9 mouse cellular contexts compared by ENCODE assay signal in the genomic region with DNA sequence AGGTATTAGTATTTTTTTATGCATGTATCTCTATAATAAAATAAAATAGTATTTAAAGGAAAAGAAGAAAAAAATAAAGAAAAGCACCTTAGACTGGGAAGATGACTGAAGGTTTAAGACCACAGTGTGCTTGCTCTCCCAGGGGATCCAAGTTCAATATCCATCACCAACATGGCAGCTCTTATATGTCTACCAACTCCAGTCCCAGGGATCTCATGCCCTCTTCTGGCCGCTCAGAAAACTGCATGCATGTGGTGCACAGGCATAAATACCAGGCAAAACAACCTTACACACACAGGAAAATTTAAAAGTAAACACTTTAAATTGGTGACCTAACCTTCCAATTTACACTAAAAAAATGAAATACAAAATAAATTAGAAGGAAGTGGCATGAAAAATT.
DNase-seq lines count a peak whose midpoint lies in the region; ATAC-seq and TF ChIP-seq lines count a peak whose summit lies in the region.
"Had no signal": no experiment of that assay in that cellular context is flagged by ENCODE, and none has a peak within 500 bp of the region (broad histone marks: within the 10 kb centered on the region; RNA-seq: fewer than 3 reads in every experiment).

No protein-coding gene starts in this region.

- no peak overlapping the region for H3K4me3 ChIP-seq in cerebellum, adult 2 months (replicated peaks; ENCODE audit: insufficient read depth, low read depth, low read length)
- no peak overlapping the region for H3K4me3 ChIP-seq in midbrain, embryonic 14.5 days (replicated peaks; ENCODE audit: low read depth, low read length)
- no peak overlapping the region for H3K4me3 ChIP-seq in midbrain, embryonic 16.5 days (ENCODE audit: low read depth, low read length)
- H3K4me3 ChIP-seq: liver, embryonic 13.5 days had no signal

- no peaks in the 10 kb centered on the region for H3K4me1 ChIP-seq in cerebellum, adult 2 months (ENCODE audit: control insufficient read depth, insufficient read depth, low read length)
- H3K4me1 ChIP-seq in midbrain, embryonic 14.5 days (ENCODE audit: control insufficient read depth, insufficient read depth, low read length) = no peaks in the 10 kb centered on the region
- H3K4me1 ChIP-seq in midbrain, embryonic 16.5 days (ENCODE audit: control insufficient read depth, insufficient read depth, low read length) = no peaks in the 10 kb centered on the region
- H3K4me1 ChIP-seq: liver, embryonic 13.5 days had no signal

- no peak overlapping the region for H3K27ac ChIP-seq in cerebellum, adult 2 months (ENCODE audit: insufficient read depth, low read length)
- H3K27ac ChIP-seq in midbrain, embryonic 14.5 days (replicated peaks; ENCODE audit: low read depth, low read length) = no peak overlapping the region
- no peak overlapping the region for H3K27ac ChIP-seq in midbrain, embryonic 16.5 days (ENCODE audit: low read length)
- H3K27ac ChIP-seq: liver, embryonic 13.5 days had no signal

- no peaks in the 10 kb centered on the region for H3K27me3 ChIP-seq in cerebellum, adult 2 months (ENCODE audit: control insufficient read depth, insufficient read depth, low read length)
- no peaks in the 10 kb centered on the region for H3K27me3 ChIP-seq in midbrain, embryonic 14.5 days (ENCODE audit: control insufficient read depth, insufficient read depth, low read length)
- H3K27me3 ChIP-seq in midbrain, embryonic 16.5 days (ENCODE audit: control insufficient read depth, insufficient read depth, low read depth, low read length) = no peaks in the 10 kb centered on the region
- H3K27me3 ChIP-seq: liver, embryonic 13.5 days had no signal

- 10% methylated on average over 1 of the region's 1 CpGs for WGBS in cerebellum, adult 2 months
- WGBS in midbrain, embryonic 14.5 days = 8% methylated on average over 1 of the region's 1 CpGs
- WGBS in midbrain, embryonic 16.5 days = 8% methylated on average over 1 of the region's 1 CpGs

- H3K9ac ChIP-seq in midbrain, embryonic 14.5 days (replicated peaks; ENCODE audit: low read length) = no peak overlapping the region
- no peak overlapping the region for H3K9ac ChIP-seq in midbrain, embryonic 16.5 days (ENCODE audit: low read depth, low read length)
- H3K9ac ChIP-seq: liver, embryonic 13.5 days had no signal

- no peak for TF ChIP-seq POLR2A in cerebellum, adult 2 months (IDR thresholded peaks at IDR 0.05; ENCODE audit: borderline replicate concordance, insufficient read depth, low read length)

- H3K4me2 ChIP-seq in midbrain, embryonic 14.5 days (ENCODE audit: low read length) = no peak overlapping the region
- no peak overlapping the region for H3K4me2 ChIP-seq in midbrain, embryonic 16.5 days (ENCODE audit: low read length)
- H3K4me2 ChIP-seq: liver, embryonic 13.5 days had no signal

- H3K36me3 ChIP-seq in midbrain, embryonic 14.5 days (ENCODE audit: control insufficient read depth, insufficient read depth, low read length) = no peaks in the 10 kb centered on the region
- no peaks in the 10 kb centered on the region for H3K36me3 ChIP-seq in midbrain, embryonic 16.5 days (ENCODE audit: control insufficient read depth, insufficient read depth, low read length)
- H3K36me3 ChIP-seq: liver, embryonic 13.5 days had no signal

- DNase-seq in cerebellum, adult 2 months = peak; percentile 4 to 20
- peak; percentile 37 for DNase-seq in midbrain, embryonic 14.5 days
- peak; percentile 54 for DNase-seq in embryo, embryonic 10.5 days (ENCODE audit: low spot score)
- DNase-seq in layer of hippocampus, postnatal 14 days (ENCODE audit: low spot score in 2 of 2) = peak; percentile 13 to 22
- DNase-seq in Muller cell, postnatal 12 days (ENCODE audit: inconsistent ontology term) = no peak
- DNase-seq in thymus, postnatal 10 days (ENCODE audit: low spot score in 2 of 2) = no peak
- DNase-seq: liver, embryonic 13.5 days had no signal

- peak; percentile 20; the same call in 1 of the 2 replicates for TF ChIP-seq CTCF in cerebellum, adult 2 months (IDR thresholded peaks at IDR 0.05; ENCODE audit: borderline replicate concordance, insufficient read depth, low read depth, low read length)

- H3K9me3 ChIP-seq in midbrain, embryonic 14.5 days (ENCODE audit: control insufficient read depth, low read length) = no peaks in the 10 kb centered on the region
- no peaks in the 10 kb centered on the region for H3K9me3 ChIP-seq in midbrain, embryonic 16.5 days (replicated peaks; ENCODE audit: control insufficient read depth, low read length, poor library complexity, severe bottlenecking)
- H3K9me3 ChIP-seq: liver, embryonic 13.5 days had no signal

- no peak for ATAC-seq in cerebellum, adult (ENCODE audit: insufficient number of reproducible peaks, low FRiP score, low TSS enrichment)
- ATAC-seq in midbrain, embryonic 14.5 days (ENCODE audit: low FRiP score, low TSS enrichment) = no peak
- no peak for ATAC-seq in midbrain, embryonic 16.5 days

Comparison
In these comparisons a context has a peak if more than half of its experiments do, and no peak if none do; other contexts are left out.
1. DNase-seq: peak in cerebellum, adult 2 months (2 of 2), midbrain, embryonic 14.5 days (single experiment), embryo, embryonic 10.5 days (single experiment) and layer of hippocampus, postnatal 14 days (2 of 2); none in Muller cell, postnatal 12 days (single experiment) and thymus, postnatal 10 days (0 of 2).